Mouse (Mus musculus): ENCODE data around the gene 5730409E04Rik.

Gene 5730409E04Rik

DNA sequence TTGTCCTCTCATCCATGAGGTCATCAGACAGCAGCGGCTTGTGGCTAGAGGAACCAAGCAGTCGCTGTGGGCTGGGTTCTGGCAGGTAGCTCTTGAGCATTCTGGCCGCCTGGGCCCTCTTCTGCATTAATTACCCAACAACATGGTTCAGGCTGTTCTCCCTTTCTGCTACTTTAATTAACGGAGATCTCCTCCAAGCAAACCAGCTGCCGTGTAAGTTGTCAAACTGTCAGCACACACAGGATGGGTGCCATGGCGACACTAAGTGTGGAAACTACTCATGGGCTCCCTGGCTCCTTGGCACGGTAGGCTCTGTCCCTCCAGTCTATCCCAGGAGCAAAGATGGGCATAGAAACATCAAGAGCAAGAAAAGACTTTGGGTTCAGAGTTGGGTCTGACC lies 29.7 kb downstream of the 5730409E04Rik start:
- no peak for DNase-seq

DNA sequence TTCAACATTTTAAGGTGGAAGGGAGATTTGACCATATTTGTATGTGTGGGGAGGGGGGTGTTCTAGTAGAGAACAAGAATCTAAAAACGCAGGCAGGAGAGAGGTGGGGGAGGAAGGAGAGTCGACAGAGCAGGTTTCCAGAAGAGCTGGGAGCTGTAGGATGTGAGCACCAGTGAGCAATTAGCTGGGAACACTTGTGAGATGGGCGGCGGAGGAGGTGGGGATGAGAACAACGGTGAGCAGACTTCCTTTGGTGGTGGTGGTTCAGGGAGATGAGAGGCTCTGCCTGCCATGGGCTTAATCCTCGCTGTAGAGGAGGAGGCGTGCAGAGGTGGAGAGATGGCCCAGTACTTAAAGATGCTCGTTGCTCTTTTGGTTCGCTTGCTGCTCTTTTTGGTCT lies 32.3 kb downstream of the 5730409E04Rik start:
- no peak for DNase-seq

DNA sequence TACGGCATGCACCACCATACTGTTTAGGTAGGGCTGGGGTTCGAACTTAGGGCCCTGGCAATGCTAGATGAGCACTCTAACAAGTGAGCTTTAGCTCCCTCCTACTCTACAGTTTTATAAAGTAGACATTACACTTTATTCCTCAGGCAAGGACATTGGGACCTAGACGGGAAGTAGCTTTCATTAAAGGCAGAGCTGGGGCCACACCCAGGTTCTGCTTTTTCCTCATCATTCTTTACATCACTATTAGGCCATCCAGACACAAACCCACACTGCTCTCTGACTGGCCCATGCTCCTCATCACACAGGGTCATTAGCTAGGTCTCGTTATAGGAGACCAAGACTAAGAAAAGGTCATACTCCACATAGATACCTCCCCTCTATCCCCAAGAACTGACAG lies 34.2 kb downstream of the 5730409E04Rik start:
- DNase-seq, result no peak

DNA sequence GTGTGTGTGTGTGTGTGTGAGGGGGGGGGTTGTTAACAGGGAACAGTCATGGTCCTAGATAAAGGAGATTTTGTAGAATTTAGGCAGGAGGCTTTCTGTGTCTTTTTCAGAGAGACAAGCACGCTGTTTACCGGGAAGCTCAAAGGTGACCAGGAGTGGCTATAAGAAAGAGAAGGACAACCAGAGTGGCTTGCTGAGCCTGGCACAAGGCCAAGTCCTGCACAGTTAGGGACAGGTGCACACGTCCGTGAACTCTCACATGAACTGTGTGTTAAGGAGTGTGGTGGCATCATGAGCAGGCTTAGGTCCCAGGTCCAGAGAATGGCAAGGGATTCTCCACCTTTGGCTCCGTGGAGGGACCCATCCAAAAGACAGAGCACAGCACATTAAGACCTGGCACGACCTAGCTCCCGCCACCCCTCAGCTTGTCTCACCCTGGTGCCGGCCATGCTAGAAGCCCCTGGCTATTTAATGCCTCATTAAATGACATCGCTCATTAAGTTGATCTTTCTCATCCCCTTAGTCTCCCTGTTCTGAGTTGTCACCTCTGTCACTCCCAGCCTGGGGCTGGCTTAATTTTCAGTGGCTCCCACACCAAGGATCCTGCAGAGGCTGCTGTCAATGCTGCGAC lies 34.8 kb downstream of the 5730409E04Rik start:
- DNase-seq, result no peak

DNA sequence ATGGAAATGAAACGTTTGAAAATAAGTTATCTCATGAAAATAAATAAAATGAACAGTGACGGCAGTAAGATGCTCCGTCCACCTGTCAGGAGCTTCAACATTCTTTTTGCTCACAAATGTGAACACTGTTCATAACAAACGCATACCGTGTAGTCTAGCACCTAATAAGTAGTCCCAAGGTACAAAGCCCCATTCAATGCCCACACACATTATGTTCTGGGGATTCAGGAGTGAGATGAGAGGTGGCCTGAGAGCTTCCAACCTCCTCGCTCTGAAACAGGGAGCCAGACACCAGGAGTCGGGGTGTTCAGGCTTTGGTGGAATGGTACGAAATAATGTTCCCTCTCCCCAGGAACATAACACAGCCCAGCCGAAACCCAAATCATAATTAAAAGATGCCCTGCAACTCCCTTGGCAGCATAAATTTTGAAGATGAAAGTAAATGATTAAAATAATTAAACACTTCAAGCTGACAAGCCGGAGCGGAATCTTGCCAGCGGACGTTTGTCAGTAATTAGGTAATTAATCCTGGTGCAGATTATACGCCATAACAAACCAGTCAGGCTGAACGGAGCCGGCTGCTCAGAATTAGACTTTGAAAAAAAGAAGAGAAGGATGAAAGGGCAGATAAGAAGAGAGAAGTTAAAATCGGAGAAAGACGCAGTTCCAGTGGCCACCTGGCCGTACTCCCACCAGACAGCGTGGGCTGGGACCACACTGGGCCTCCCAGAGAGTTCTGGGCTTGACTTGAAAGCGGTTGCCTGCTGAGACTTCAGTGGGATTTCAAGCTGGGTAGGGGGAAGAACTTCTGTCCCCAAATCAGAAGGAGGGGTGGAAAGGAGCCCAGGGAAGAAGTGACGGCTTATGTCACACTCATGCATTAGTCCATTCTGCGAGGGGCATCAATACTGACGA lies 38.6 kb downstream of the 5730409E04Rik start:
- DNase-seq, result no peak

DNA sequence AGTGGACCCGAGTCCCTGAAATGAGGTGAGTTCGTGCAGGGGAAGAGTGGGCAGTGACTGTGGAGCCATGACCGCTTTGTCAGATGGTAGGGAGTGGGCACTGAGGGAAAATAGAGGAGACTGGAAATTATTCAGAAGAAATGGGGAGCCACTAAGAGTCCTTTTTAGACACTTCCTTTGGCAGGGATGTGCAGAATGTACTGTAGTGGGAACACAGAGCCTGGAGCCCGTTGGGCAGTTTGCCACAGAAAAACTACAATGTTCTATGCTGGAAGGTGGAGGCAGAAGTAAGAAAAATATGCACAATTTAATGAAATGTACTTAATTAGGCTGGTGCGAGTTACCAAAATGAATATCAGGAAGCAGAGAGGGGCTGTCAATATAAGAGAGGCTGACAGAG lies 43.5 kb downstream of the 5730409E04Rik start:
- DNase-seq, result no peak

DNA sequence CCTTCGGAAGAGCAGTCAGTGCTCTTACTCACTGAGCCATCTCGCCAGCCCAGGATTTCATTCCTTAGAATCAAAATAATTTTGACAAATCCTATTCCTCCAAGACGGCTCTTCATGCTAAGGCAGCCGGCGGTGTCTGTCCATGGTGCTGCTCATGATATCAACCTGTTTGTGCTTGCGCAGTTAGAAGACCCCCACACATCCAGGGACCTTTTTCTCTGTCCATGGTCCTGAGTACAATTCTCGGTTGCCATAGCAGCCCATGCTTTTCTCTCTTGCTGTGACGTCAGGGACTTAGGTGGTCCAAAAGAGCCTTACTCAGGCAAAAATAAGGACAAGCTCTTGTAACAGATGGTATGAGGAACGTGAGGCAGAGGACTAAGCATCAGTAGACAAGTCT lies 45.7 kb downstream of the 5730409E04Rik start:
- no peak for DNase-seq

DNA sequence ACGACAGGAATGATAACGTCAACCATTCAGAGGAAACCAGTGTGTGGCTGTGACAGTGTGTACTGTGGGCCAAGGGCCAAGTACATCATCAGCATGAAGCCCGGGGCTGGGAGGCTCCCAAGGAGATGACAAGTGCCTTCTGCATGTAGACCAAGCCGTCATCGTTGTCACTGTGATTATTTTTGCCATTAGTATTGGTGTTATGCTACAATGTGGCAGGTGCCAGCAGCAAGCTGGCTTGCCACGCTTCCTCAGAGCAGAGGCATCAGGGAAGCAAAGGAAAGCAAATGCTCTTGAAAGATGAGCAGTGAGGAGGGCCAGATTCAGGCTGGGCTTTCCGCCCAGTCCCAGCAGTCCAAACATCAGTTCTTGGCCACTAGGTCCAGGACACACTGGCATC lies 51.6 kb downstream of the 5730409E04Rik start:
- peak; percentile 82 for DNase-seq
